Mouse (Mus musculus) cerebellum, adult 11-12 months (tissue): ENCODE results near the gene Rapgef2.

ENCODE experiments used
- DNase-seq: peaks from one replicate; pipeline ENCODE4 v3.0.0; 2022

Gene Rapgef2

DNA sequence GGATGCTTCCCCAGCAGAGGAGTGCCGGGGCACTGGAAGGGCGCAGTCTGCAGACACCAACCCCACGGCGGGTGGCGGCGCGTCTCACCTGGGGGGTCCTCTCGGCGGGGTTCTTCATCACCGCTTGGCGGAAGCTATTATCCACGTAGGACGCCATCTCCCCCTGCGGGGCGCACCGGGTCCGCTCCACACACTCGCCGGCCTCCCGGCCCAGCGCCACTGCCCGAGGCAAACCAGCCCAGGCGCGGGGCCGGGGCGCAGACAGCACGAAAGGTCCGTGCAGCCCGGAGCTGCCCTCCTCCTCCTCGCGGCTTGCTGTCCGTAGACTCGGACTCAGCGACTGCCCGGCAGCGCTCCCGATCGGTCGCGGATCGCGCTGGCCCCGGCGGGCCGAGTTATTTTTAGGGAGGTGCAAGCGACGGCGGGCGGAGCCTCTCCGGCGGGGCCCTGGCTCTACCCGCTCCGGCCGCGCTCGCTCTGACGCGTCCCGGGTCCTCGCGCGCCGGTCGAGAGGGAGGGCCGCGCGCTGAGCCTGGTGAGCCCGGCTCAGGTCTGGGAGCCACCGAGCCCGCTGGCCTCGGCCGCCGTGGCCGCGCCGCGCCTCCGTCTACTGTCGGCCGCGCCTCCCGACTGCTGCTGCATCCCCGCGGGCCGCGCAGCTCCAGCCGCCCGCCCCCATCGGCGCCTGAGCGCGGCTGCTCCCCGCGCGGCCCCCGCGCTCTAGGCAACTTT is at the start of gene Rapgef2:
Gene Rapgef2 (minus strand): TSS at position 142 of the 732 bp plus-strand sequence.
- peak; percentile 81 for DNase-seq

DNA sequence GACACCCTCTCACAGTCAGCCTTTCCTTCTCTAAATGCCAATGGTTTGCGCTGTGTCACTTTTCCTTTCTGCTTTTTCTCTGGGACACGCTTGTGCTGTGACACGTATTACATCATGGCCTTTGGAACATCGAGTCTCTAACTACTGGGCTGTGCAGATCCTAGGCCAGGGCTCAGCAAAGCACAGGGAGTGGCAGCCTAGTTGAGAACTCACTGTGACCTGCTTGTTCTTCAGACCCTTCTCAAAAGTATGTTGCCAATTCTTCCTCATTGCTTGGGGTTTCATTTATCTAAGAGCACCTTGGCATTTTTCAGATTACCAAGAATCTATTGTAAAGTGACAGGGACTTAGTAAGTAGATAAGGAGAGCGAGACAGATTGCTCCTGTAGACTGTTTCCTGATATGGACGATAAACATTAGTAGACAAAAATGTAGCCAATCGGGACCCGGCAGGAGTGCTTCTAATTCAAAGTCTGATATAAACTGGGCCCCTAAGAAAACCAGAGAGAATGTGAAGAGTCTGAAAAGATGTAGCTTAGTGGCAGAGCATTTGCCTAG is 47.4 kb upstream of the Rapgef2 start:
- no peak for DNase-seq

- DNase-seq: no peak
Observed at GRCm38 (mm10) chr3:79333051-79333450, 46.7 kb upstream of the Rapgef2 start.

- no peak for DNase-seq
Observed at GRCm38 (mm10) chr3:79329691-79330315, 43.5 kb upstream of the Rapgef2 start.

DNA sequence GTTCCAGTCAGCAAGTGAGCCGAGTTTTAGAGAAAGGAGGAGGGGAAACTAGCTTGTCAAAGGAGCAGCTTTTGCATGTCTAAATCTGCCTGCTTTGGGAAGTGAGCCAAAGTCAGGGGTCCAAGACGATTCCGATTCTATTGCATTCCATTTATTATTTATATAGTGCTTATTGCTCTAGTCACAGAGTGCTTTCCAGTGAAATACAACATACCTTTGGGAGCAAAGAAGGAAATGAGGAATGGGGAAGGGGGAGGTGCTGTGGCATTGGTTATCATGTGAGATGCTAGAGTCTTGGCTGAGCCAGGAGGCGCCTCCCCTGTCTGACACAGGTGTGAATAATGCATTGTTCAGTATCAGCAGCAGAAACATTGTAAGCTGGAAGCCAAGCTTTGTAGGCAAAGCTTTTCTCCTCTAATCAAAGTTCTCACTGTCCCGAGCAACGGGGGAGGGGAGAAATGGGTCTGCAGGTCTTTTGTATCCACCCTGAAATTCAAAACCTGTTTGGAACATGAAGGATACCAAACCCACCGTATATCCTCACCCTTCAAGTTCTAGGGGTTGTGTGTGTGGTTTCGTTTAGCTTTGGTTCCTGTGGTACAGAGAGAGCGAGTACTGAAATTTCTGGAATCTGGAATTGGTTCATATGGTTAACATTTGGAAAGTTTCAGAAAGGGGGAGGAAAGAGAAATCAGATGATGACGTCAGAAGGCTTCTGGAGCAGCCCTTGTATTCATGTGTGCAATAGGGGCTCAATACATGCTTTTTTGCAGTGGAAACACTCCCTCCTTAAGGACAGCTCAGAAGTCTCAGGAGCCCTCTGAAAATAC is 38.6 kb upstream of the Rapgef2 start:
- DNase-seq: no peak

- DNase-seq: no peak
Observed at GRCm38 (mm10) chr3:79314006-79314698, 27.8 kb upstream of the Rapgef2 start.

DNA sequence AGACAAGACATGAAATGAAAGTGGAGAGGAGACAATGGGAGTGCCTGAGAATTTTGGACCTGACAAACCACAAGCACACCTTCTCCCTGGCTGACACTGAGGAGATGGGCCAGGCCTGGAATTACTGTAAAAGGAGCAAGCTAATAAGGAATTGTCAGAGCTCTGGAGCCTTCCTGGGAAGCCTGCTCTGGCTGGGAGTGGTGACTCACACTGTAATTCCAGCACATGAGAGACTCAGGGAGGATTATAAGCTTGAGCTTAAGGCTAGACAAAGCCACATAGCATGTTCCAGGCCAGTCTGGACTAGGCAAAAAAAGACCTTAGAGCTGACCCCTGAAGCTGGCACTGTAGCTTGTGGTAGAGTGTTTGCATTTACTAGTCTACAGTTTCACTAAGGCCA is 25.6 kb upstream of the Rapgef2 start:
- no peak for DNase-seq

- no peak for DNase-seq
Observed at GRCm38 (mm10) chr3:79310184-79310583, 23.9 kb upstream of the Rapgef2 start.

DNA sequence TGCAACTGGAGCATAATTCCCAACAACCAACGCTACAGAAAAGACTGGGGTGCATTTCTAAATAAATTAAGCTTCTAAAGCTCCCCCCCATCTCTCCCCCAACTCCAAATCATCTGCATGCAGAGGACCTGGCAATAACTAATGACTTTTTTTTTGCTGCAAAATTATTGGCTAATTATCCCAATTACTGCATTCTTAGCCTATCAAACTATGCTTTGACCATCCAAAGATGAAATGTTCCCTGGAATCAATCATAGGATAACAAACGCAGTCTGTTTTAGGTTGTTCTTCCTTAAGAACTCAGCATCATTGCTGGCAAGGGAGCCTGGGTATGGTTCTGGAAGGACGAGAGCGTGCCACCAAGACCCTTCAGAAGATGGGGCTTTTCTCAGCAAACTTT is 22.3 kb upstream of the Rapgef2 start:
- DNase-seq: no peak

DNA sequence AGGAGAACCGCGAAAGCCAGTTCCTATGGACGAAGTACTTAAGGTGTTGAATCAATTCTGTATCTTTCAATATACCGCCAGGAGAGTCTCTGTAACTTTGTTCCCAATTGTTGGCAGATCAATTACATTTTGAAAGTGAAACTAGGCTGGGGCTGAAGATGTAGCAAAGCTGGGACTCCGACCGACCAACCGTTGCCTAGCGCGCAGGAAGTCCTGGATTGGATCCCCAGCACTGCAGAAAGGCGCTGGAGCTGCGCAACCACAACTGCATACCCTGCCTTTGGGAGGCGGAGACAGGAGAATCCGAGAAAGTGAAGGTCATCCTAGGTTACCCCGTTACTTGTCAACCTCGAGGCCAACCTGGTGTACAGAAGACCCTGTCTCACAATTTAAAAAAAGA is 13.1 kb upstream of the Rapgef2 start:
- DNase-seq: no peak

- no peak for DNase-seq
Observed at GRCm38 (mm10) chr3:79297281-79297680, 11.0 kb upstream of the Rapgef2 start.

GRCm38 (mm10) chr3:79296586-79296985 is 10.3 kb upstream of the Rapgef2 start:
- no peak for DNase-seq

DNA sequence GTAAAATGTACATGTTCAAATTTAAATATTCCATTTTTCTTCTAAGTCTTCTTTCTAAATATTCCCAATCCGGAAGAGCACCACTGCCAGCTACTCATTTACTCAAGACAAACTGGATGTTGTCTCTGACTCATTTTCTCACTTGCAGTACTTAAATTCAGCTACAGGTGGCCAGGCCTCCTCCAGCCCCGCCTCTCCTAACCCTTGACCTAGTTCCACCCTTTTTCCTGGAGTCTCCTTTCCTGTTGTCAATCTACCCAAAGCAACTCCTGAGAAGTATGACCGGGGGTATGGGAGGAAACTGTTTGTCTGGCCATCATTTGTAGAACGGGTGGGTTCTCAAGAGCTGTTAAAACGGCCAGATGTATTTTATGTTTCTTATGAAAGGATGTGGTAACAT is 9.7 kb upstream of the Rapgef2 start:
- DNase-seq: no peak

- no peak for DNase-seq
Observed at GRCm38 (mm10) chr3:79294701-79295100, 8.4 kb upstream of the Rapgef2 start.

DNA sequence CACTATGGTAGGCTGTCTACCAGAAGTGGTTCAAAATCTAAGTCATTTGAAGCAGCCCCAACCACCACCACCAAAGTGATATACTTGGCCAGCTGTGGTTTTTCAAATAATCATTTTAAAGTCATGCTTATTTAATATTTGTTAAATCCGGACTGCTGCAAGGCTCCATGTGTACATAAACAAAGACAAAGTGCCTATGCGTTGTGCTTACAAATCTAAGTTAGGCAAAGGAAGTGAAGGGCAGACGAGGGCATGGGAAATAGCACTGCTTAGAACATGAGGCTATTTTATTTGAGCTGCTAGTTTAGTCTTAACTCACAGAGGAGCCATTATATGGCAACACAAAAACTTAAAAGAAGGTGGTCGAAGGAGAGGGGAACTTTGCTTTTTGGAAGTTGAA is 6.7 kb upstream of the Rapgef2 start:
- no peak for DNase-seq

GRCm38 (mm10) chr3:79289050-79289449 is 2.7 kb upstream of the Rapgef2 start:
- DNase-seq: no peak

DNA sequence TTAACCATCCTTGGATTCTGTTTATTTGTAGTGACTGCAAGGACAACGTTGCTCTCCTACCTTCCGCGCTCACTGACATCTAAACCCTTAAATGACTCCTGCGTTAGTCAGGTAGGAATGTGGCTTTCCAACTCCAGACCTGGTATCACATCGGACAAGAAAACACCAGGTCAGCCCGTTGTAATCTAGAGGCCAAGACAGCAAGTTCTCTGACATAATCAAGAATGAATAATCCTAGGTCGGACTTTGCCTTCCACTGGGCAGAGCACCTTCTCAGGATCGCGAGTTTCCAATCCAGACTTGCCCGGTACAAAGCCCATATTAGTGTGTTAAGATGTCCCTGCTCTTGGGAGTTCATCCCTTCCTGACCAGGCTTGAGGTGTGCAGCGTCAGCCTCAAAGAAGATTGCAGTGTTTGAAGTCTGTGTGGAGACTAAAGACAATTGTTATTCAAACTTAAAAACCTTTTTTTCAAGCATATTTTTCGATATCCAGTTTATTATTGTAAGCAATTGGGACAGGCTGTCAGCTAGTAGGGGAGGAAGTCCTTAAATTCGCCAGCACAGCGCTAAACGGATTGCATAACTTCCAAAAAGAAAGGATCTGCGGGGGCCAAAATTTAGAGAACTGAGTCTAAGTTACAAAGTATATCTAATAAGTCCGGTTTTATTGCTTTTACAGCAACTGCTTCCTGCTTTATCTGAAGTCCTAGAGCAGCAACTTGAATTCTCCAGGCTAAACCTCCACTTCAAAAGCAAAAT is 1.6 kb upstream of the Rapgef2 start:
- DNase-seq: no peak

DNA sequence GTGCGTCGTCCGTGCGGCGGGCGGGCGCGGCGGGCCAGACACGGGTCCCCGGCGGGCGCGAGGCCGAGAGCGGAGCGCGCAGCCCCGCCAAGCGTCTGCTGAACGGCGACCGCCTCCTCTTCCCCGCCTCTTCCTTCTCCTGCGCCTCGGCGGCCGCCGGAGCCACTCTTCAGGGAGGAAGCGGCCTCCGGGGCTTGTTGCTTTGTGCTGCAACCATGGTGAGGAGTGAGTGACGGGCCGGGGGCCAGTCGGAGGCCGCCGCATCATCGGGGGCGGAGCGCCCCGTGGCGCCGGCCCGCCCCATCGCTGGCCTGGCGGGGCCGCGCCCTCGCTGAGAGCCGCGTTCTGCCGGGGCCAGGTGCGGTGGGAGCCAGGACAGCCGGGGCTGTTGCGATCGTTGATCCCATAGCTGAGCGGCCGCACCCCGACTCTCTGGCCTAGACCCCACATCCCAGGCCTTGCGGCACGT is 825 bp upstream of the Rapgef2 start:
- DNase-seq: peak; percentile 96

GRCm38 (mm10) chr3:79286031-79286375 is 314 bp downstream of the Rapgef2 start:
- DNase-seq: no peak

GRCm38 (mm10) chr3:79285097-79285675 is 1.1 kb downstream of the Rapgef2 start:
- DNase-seq: peak; percentile 62

DNA sequence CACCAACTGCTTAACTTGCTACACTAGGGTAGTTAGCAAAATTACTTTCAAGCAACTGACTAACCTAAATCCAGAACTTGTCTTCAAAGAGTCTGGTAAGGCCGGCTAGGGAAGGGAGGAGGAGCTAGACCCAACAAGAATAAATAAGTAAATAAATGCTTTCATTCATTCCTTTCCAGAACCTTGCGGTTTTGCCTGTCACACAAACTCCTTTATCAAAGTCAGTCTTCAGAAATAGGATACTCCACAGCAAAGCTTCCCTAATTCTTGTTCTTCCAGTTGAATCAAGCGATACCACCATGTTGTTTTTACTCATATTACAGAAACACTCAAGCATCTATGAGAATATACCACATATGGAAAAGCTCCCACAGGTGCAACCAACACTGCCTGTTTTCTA is 2.3 kb downstream of the Rapgef2 start:
- no peak for DNase-seq

GRCm38 (mm10) chr3:79283031-79283430 is 3.3 kb downstream of the Rapgef2 start:
- no peak for DNase-seq
